Mouse (Mus musculus) lung, embryonic 15.5 days (tissue): ENCODE results near the gene Rnf31. TPM values are rescaled to one million over a fixed set of nuclear protein-coding genes. Genes with fewer than 3 reads are reported as not detected.

ENCODE experiments used
- ATAC-seq: fragments of 200-750 bp; cut with Nextera tagmentation; 2 replicates; pipeline ENCODE4 v1.8.0; 2017; ENCODE audit warnings: moderate number of reproducible peaks, borderline replicate concordance; ENCODE audit not compliant: low FRiP score, low TSS enrichment; ENCODE audit errors: extremely low read depth
- H3K27ac ChIP-seq: fragments of 300-500 bp; sonication (generic); 2 replicates; pipeline ENCODE4 v1.5.1; 2015; ENCODE audit warnings: moderate library complexity, mild to moderate bottlenecking, inconsistent platforms
- H3K27me3 ChIP-seq: fragments of 300-500 bp; sonication (generic); 2 replicates; pipeline ENCODE4 v1.6.1; 2015; ENCODE audit warnings: inconsistent platforms
- H3K36me3 ChIP-seq: fragments of 300-500 bp; sonication (generic); 2 replicates; pipeline ENCODE4 v1.6.1; 2015; ENCODE audit warnings: inconsistent platforms
- H3K4me1 ChIP-seq: fragments of 300-500 bp; sonication (generic); 2 replicates; pipeline ENCODE4 v1.6.1; 2015; ENCODE audit warnings: inconsistent platforms
- H3K4me2 ChIP-seq: fragments of 300-500 bp; sonication (generic); 2 replicates; pipeline ENCODE4 v1.6.1; 2015; ENCODE audit warnings: inconsistent platforms, mild to moderate bottlenecking, moderate library complexity
- H3K4me3 ChIP-seq: fragments of 300-500 bp; sonication (generic); 2 replicates; pipeline ENCODE4 v1.5.1; 2015; ENCODE audit warnings: mild to moderate bottlenecking, inconsistent platforms
- H3K9ac ChIP-seq: fragments of 300-500 bp; sonication (generic); 2 replicates; pipeline ENCODE4 v1.6.1; 2015; ENCODE audit warnings: inconsistent platforms
- H3K9me3 ChIP-seq: fragments of 300-500 bp; sonication (generic); 2 replicates; pipeline ENCODE4 v1.6.1; 2016; ENCODE audit warnings: inconsistent platforms
- WGBS: fragments of 180-500 bp; shearing (Covaris S2); methylation state at CpG from one replicate; pipeline ENCODE4 v1.1.7; 2015; 5-methylcytosine and 5-hydroxymethylcytosine counted together
- polyA plus RNA-seq: library from polyadenylated mRNA; unstranded; fragments of >200 nt; fragmentation: Nextera tagmentation; extraction: Ambion mirVana; gene quantifications from 2 replicates; pipeline ENCODE4 v1.2.1, GENCODE M21; 2015

Rnf31 gene
- polyA plus RNA-seq = 14.5 and 16.0 TPM in 2 replicates

DNA sequence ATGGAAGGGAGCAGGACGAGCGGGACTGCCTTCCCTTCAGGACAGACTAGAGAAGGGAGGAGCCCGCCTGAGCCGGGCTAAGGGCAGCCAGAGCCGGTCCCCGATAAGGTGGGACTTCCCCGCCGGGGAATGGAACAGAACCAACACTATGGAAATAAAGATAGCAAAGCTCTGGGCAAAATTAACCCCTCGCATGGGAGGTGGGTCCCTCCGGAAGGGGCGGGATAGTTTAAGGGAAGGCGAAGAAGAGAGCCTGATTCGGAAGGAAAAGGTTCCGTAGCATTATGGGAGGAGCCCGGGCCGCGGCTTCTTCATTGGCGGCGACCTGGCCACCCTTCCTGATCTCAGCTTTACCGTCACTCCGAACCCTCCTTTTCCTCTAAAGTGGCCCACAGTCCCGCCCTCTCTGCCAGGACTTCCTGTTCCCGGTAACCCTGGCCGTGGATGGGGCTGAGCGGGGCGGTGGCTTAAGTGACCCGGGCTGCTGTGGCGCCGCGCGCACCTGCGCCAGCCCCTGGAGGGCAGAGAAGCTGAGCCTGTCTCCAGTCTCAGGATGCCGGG, at the start of gene Rnf31:
Rnf31 (plus strand) TSS at position 378 of the 561 bp plus-strand sequence.
- Histone ChIP-seq H3K4me2 (peak within 1 kb of the TSS; percentile 93), H3K36me3 (peaks cover 28% of the 10 kb centered on the region), H3K27ac (peak within 1 kb of the TSS; percentile 99), H3K27me3 (no peaks in the 10 kb centered on the region), H3K4me3 (peak within 1 kb of the TSS; percentile 84), H3K9me3 (no peaks in the 10 kb centered on the region), H3K9ac (peak within 1 kb of the TSS; percentile 80), H3K4me1 (peaks cover 25% of the 10 kb centered on the region)
- ATAC-seq = peak; percentile 90
- 0% methylated on average over 33 of the region's 33 CpGs for WGBS

DNA sequence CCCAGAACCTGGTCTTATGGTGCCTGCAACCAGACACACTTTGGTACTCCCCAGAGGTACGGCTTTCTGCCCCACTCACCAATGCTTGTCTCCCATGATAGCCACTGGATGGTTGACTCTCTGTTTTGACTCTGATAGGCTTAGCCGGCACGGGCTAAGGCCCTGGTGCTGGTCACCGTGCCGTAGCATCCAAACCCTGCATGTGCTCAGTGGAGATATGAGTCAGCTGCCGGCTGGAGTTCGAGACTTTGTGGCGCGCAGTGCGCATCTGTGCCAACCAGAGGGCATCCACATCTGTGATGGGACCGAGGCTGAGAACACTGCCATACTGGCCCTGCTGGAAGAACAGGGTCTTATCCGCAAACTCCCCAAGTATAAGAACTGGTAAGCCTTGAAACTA, 49.2 kb upstream of the Rnf31 start:
- no peak for ATAC-seq
- WGBS = 96% methylated on average over 12 of the region's 12 CpGs
- no peak overlapping the region for H3K9ac ChIP-seq

DNA sequence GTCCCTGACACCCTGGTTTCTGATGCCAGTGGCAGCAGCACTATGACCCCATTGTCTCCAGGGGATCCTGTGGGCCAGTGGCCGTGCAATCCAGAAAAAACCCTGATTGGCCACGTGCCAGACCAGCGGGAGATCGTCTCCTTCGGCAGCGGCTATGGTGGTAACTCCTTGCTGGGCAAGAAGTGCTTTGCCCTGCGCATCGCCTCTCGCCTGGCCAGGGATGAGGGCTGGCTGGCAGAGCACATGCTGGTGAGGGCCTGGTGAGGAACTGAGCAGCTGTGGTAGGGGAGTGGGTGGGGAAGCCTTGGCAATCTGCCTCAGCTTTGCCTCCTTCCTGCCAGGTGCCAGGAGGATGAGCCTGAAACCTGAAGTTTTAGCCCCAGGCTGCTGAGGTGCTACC, 47.2 kb upstream of the Rnf31 start:
- Histone ChIP-seq H3K4me1 (peaks cover 22% of the 10 kb centered on the region), H3K27me3 (no peaks in the 10 kb centered on the region), H3K36me3 (peaks cover 66% of the 10 kb centered on the region), H3K4me3 (no peak overlapping the region), H3K27ac (no peak overlapping the region), H3K4me2 (no peak overlapping the region), H3K9ac (no peak overlapping the region), H3K9me3 (no peaks in the 10 kb centered on the region)
- no peak for ATAC-seq
- WGBS = 62% methylated on average over 9 of the region's 9 CpGs

More for the DNA sequence above, 49.2 kb upstream of the Rnf31 start:
- Histone ChIP-seq H3K4me3 (no peak overlapping the region), H3K27me3 (no peaks in the 10 kb centered on the region), H3K27ac (no peak overlapping the region), H3K4me2 (no peak overlapping the region), H3K4me1 (peaks cover 22% of the 10 kb centered on the region), H3K36me3 (peaks cover 45% of the 10 kb centered on the region), H3K9me3 (no peaks in the 10 kb centered on the region)

DNA sequence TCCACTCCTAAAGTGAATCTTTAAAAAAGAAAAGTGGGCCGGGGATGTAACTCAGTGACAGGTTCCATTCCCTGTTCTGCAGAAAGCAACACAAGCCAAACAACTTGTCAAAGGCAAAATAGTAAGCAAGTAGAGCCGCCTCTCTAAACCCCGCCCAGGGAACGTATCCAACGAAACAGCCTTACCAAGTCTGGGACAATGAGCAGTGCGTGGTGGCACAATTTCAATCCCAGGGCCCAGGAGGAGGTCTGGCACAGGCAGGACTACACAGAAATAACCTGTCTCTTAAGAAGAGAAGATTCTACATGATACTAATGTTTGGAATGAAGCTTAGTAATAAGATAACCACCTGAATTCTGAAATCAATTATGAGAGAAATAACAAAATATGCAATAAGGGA, 41.3 kb upstream of the Rnf31 start:
- Histone ChIP-seq H3K9ac (no peak overlapping the region), H3K4me3 (no peak overlapping the region), H3K27me3 (no peaks in the 10 kb centered on the region), H3K4me1 (no peaks in the 10 kb centered on the region), H3K9me3 (no peaks in the 10 kb centered on the region), H3K4me2 (no peak overlapping the region), H3K36me3 (peaks cover 48% of the 10 kb centered on the region), H3K27ac (no peak overlapping the region)
- WGBS = 88% methylated on average over 6 of the region's 6 CpGs
- ATAC-seq = no peak

DNA sequence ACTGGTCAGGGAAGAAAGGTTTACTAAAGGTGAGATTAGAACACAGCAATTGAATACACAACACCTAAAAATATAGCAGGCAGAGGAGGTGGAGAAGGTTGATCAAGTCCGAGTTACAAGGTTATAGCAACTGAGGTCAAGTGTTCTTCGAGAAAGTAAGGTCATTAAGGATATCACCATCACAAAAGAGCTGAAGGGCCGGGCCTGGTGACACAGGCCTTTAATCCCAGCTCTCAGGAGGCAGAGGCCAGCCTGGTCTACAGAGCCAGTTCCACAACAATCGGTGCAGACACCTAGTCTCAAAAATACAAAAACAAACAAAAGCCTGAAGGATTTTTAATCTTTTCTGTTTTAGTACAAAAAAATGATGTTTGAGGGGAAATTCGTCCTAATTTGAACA, 40.2 kb upstream of the Rnf31 start:
- Histone ChIP-seq H3K9me3 (no peaks in the 10 kb centered on the region), H3K4me3 (no peak overlapping the region), H3K9ac (no peak overlapping the region), H3K27ac (no peak overlapping the region), H3K27me3 (no peaks in the 10 kb centered on the region), H3K36me3 (peaks cover 38% of the 10 kb centered on the region), H3K4me1 (no peaks in the 10 kb centered on the region), H3K4me2 (no peak overlapping the region)
- 64% methylated on average over 5 of the region's 5 CpGs for WGBS
- ATAC-seq = no peak

DNA sequence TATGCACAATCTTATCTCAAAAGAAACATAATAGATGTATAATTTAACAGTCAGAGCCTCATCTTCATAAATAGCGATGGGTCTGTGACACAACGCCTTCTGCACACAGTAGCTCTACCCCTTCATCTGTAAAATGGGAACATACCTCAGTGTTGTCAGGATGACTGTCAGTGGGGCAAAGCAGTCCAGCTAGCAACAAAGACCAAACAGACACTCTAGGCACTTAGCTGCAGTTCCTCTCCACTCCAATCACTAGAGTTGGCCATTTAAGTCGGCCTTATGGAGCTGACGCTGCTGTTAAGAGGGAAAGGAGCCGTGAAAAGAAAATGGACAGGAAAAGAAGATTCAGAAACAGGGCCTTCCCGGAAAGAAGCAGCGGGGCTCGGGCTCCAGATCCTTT, 39.7 kb upstream of the Rnf31 start:
- H3K9ac ChIP-seq = no peak overlapping the region
- no peak overlapping the region for H3K4me2 ChIP-seq
- H3K9me3 ChIP-seq = no peaks in the 10 kb centered on the region
- H3K27me3 ChIP-seq = no peaks in the 10 kb centered on the region
- no peak overlapping the region for H3K27ac ChIP-seq
- H3K4me1 ChIP-seq = no peaks in the 10 kb centered on the region
- 88% methylated on average over 8 of the region's 8 CpGs for WGBS
- H3K4me3 ChIP-seq = no peak overlapping the region
- H3K36me3 ChIP-seq = peaks cover 34% of the 10 kb centered on the region
- no peak for ATAC-seq

DNA sequence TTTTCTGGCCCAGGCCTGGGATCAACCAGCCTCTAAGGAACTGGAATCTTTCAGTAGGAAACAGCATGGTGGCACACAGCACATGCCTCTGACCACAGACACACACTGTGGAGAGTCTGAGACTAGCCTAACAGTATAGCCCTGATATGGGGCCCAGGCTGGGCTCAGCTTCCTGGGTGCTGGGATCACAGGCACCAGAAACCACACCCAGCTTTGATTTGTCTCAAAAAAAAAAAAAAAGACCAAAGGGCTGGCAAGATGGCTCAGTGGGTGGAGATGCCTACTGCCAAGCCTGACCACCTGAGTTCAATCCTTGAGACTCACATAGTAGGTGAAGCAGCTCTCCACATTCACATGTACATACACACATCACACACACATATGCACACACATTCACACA, 36.9 kb upstream of the Rnf31 start:
- H3K4me2 ChIP-seq = no peak overlapping the region
- H3K9ac ChIP-seq = no peak overlapping the region
- no peak overlapping the region for H3K27ac ChIP-seq
- H3K4me3 ChIP-seq = no peak overlapping the region
- no peaks in the 10 kb centered on the region for H3K27me3 ChIP-seq
- H3K36me3 ChIP-seq = peaks cover 7% of the 10 kb centered on the region; the same call in 1 of the 2 replicates
- H3K4me1 ChIP-seq = peaks cover 11% of the 10 kb centered on the region
- no peaks in the 10 kb centered on the region for H3K9me3 ChIP-seq
- ATAC-seq = no peak

DNA sequence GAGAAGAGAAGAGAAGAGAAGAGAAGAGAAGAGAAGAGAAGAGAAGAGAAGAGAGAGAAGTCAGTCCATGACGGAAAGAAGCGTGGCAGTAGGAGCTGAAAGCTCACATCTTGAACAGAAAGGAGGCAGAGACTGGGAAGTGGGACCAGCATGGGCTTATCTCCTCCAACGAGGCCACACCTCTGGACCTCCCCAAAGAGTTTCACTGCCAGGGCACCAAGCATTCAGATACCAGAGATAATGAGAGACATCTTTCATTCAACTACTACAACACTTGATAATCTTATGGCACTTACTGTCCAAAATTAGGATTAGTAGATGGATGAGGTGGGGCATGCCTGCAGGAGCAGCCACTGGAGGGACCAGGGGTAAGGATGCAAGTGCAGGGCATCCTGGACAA, 35.7 kb upstream of the Rnf31 start:
- 65% methylated on average over 3 of the region's 3 CpGs for WGBS
- peaks cover 11% of the 10 kb centered on the region for H3K4me1 ChIP-seq
- no peaks in the 10 kb centered on the region for H3K27me3 ChIP-seq
- H3K9ac ChIP-seq = no peak overlapping the region
- H3K27ac ChIP-seq = no peak overlapping the region
- no peak for ATAC-seq
- H3K4me3 ChIP-seq = no peak overlapping the region
- no peaks in the 10 kb centered on the region for H3K36me3 ChIP-seq
- no peak overlapping the region for H3K4me2 ChIP-seq
- no peaks in the 10 kb centered on the region for H3K9me3 ChIP-seq

DNA sequence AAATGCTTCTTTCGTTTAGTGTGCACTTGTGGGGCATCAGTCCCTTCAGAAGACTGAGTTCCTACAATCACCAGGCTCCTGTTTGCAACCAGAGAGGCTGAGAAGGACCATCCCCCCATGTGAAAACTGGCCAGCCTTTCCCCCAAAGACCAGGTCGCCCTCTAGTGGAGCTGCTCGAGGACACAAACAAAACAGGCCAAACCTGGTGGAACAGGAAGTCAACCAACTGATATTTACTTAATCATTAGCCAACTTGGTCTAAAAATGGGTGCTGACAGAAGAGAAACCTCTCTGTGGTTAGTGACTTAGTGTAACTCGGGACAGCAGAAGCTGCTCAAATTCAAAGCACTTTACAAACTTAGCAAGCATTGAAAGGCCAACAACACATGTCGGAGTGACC, 34.5 kb upstream of the Rnf31 start:
- no peak for ATAC-seq
- H3K36me3 ChIP-seq = no peaks in the 10 kb centered on the region
- no peak overlapping the region for H3K4me2 ChIP-seq
- H3K9ac ChIP-seq = no peak overlapping the region
- no peaks in the 10 kb centered on the region for H3K9me3 ChIP-seq
- no peaks in the 10 kb centered on the region for H3K27me3 ChIP-seq
- 18% methylated on average over 5 of the region's 5 CpGs for WGBS
- peaks cover 22% of the 10 kb centered on the region for H3K4me1 ChIP-seq
- H3K27ac ChIP-seq = peak overlapping the region; percentile 41; the same call in 1 of the 2 replicates
- no peak overlapping the region for H3K4me3 ChIP-seq

DNA sequence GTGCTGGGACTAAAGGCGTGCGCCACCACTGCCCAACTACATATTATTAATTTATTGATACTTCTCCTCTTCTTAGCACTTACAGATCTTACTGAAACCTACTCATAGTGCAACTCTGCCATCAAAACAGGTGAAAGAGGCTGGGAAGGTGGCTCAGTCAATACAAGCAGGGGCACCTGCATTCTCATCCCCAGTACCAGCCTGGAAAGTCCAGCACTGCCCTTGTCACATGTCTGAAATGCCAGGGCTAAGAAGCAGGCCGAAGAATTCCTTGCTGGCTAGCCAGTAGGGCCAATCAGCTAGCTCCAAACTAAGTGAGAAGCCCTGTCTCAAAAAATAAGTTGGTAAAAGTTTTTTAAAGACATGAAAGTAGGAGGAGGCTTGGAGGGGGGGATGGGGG, 33.9 kb upstream of the Rnf31 start:
- H3K4me3 ChIP-seq = no peak overlapping the region
- no peaks in the 10 kb centered on the region for H3K36me3 ChIP-seq
- no peak overlapping the region for H3K9ac ChIP-seq
- peaks cover 25% of the 10 kb centered on the region for H3K4me1 ChIP-seq
- H3K9me3 ChIP-seq = no peaks in the 10 kb centered on the region
- peak overlapping the region; percentile 41; the same call in 1 of the 2 replicates for H3K27ac ChIP-seq
- WGBS = 77% methylated on average over 3 of the region's 3 CpGs
- no peak for ATAC-seq
- H3K4me2 ChIP-seq = no peak overlapping the region
- H3K27me3 ChIP-seq = no peaks in the 10 kb centered on the region

DNA sequence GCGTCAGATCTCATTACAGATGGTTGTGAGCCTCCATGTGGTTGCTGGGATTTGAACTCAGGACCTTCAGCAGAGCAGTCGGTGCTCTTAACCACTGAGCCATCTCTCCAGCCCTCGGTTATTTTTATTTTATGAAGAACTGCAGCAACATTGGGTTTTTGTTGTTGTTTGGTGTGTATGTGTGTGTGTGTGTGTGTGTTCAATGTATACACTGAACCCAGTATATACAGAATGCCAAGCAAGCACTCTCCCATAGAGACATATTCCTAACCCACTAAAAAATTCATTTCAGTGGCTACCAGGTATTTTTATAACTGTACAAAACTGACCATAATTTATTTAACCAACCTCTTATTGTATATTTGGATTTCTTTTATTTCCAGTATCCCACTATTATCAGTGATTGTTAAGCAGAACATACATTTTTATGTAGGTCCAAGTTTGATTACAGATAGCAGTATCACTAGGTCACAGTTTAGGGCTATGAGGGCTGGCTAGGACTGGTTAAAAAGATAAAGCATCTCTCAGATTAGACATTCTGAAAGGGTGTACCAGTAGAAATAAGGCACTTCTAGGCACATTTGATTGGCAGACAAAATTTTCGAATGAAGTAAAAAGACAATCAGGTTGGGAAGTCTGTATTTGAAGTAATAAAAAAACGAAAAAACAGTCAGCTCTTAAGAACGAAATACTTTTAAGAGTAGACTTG, 32.6 kb upstream of the Rnf31 start:
- H3K9me3 ChIP-seq = no peaks in the 10 kb centered on the region

DNA sequence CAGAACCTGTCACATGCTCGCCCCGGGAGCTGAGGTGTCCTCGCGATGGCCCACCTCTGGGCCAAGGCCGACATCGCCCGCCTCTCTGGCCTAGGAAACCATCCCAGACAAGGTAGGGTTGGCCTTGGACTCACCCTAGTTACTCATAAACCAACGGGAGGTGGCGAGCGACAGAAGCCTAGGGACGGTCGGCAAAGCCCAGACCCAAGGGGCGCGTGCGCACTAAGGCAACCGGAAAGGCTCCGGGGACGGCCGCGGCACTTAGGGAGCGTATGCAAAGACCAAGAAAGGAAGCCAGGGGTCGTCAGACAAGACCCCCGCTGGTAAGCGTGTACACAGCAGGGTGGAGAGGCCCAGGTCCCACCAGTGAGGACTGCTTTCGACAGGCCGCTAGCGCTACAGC, 31.7 kb upstream of the Rnf31 start, which contains the start of gene Dcaf11:
Dcaf11 (plus strand) TSS at position 208 of the 403 bp plus-strand sequence.
- 0% methylated on average over 27 of the region's 27 CpGs for WGBS
- no peaks in the 10 kb centered on the region for H3K9me3 ChIP-seq
- peak within 1 kb of the TSS; percentile 99 for H3K27ac ChIP-seq
- H3K9ac ChIP-seq = peak within 1 kb of the TSS; percentile 78
- ATAC-seq = peak; percentile 80
- peak within 1 kb of the TSS; percentile 79 for H3K4me3 ChIP-seq
- peaks cover 11% of the 10 kb centered on the region for H3K36me3 ChIP-seq
- H3K4me2 ChIP-seq = peak within 1 kb of the TSS; percentile 70
- no peaks in the 10 kb centered on the region for H3K27me3 ChIP-seq
- peaks cover 25% of the 10 kb centered on the region for H3K4me1 ChIP-seq

More for the DNA sequence above, 32.6 kb upstream of the Rnf31 start:
- Histone ChIP-seq H3K4me2 (peak overlapping the region; percentile 70), H3K4me3 (peak overlapping the region; percentile 79), H3K4me1 (peaks cover 25% of the 10 kb centered on the region), H3K36me3 (peaks cover 2% of the 10 kb centered on the region; the same call in 1 of the 2 replicates), H3K9ac (peak overlapping the region; percentile 32; the same call in 1 of the 2 replicates), H3K27me3 (no peaks in the 10 kb centered on the region), H3K27ac (no peak overlapping the region)
- 47% methylated on average over 6 of the region's 6 CpGs for WGBS
- no peak for ATAC-seq
